Mouse (Mus musculus): Measurements from ENCODE around the gene Trak1.

Trak1 gene

DNA sequence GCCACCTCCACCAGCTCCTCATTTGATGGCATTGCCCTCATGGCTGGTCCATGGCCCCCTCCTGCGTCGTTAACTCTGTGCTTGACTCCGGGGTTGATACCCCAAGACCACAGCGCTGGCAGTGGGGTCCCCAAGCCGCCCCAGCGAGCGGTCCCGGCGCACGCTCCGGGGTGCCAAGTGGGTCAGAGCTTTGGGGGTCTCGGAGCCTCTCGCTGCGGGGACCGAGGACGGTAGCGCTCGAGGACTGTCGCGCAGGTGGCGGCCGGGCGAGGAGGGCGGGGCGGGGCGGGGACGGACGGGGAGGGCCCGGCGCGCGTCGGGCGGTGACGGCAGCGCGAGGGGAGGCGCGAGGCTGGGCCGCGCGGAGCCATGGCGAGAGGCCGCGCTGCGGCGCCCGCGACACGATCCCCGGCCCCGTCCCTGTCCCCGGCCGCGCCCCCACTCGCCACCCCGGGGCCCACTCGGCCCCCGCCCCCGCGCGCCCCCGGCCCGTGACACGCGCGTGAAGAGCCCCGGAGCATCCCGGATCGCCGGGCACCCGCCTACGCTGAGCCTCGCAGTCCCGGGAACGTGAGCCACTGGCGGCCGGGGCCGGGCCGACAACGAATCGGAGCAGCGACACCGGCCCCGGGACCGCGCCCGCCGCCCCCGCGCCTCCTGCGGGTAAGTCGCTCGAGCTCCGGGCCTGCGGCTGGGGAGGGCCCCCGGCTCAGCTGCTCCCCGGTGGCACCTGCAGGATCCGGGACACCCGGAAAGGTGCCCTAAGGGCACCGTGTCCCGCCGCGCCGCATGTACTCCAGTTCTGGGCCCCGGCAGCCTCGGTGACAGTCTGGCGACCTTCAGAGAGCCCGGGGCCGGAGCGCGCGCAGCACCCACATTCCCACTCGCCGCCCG, at the start of gene Trak1:
TSS of gene Trak1 (plus strand) at position 332 of the 894 bp plus-strand sequence.
- DNase-seq (ENCODE audit: low read depth, low spot score): no peak

DNA sequence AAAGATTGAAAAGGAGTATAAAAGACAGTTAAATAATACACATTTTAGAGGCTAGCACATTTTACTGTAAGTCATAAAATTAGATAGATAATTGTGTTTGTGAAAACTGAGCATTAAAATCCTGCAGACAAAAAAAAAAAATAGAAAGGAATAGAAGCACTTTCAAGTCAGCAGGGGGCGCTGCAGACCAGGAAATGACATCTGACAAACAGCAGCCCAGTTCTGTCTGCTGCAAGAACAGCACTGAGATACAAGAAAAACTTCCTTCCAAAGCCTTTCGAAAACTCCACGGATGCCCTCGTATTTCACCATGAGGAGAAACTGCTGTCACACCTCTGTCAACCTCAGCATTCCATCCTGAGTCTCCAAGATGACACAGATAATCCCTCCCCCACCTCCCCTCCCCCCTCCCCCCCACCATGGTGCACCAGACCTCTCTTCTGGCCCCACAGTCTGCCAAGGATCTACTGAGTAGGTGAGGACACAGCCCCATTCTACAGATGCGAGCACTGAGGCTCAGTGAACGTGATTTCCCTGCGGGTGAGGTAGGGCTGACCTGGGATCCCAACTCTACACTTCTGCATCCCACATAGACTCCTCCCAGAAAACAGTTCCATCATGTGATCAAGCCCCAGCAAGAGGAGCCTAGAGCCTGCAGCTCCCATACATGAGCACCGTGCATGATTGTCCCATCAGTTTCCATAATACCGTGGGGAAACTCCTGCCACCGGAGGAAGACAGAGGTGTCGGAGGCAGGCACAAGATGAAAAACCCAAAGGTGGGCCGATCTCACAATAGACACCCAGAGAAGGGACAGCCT, 49.1 kb upstream of the Trak1 start:
- DNase-seq (ENCODE audit: low read depth, low spot score): peak; percentile 83

DNA sequence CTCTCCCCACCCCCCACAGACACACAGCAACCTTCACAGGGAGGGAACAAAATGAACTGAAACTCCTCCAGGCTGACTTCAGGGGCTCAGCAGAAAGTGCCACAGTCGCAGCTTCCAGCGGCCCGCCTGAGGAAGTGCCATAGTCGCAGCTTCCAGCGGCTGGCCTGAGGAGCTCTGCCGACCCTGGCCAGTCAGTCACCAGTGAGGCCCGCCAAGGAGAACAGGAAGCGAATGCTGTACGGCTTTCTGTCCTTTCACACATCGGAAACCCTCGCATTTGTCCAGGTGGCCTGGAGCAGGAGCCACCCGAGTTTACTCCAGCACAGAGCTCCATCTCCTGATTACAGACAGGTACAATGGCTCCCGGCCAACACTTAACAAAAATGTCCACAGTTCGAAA, 47.5 kb upstream of the Trak1 start:
- DNase-seq (ENCODE audit: low read depth, low spot score): no peak

DNA sequence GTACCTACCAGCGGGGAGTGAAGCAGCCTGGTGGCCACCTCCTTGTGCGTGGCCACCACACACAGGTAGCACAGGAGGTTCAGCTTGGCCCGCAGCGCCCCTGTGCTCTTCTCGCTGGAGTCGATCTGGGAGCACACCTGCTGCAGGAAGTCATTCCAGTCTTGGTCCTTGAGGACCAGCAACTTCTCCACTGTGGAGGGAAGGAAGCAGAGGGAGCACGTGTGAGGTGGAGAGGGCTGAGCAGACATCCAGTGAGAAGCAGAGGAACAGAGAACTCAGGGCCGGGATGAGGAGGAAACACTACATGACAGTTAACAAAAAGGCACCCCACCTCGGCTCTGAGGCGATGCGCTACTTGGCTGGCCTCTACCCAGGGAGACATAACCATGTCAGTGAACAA, 46.4 kb upstream of the Trak1 start:
- no peak for DNase-seq (ENCODE audit: low read depth, low spot score)

DNA sequence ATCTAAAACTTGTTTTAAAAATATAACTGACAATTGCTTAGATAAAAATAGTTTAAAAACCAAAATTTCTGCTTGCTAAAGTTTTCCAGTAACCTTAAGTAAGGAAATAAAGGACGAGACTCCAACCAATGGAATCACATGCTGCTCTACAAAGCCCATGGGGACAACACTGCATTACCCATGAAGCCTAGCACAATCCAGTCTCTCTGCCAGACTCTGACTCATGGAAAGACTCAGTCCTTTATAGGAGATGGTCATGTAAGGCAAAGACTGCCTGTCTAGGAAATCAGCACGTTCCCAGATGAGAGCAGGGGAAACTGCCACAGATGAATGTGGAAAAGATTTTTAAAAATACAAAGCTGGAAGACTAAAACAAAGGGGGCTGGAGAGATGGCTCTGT, 43.3 kb upstream of the Trak1 start:
- DNase-seq (ENCODE audit: low read depth, low spot score): no peak

DNA sequence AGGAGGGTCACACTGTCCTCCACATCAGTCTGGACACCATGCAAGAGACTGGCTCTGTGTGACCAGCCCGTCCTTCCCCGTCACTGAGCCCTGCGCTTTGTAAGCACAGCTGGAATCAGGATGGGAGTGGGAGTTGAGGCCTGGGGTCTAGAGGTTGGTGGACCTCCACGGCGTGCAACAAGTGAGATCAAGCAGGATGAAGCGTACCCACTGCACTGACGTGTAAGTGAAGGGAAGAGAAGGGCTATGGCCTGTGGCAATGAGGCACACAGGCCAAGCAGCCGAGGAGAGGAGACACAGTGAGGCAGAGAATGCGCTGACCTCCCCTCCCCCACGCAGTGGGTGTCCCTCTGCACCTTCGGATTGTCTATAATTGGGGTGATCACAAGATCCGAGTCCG, 42.5 kb upstream of the Trak1 start:
- no peak for DNase-seq (ENCODE audit: low read depth, low spot score)

DNA sequence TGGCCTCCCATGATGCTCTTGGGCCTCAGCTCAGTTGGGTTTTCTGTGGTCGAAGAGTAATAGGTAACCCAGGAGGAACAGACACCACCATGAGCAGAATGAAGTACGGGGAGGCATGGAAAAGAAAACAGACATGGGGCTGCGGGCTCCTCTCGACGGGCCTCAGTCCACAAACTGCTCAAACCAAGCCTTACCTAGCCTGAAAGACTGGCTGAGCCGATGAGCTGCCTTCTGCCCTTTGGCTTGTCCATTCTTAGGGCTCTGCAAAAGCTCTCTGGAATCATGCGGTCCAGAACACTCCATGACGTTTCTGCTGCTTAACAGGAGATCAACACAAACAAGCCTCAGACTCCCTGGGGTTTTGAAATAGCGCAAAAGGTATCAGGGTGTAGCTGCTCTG, 40.2 kb upstream of the Trak1 start:
- no peak for DNase-seq (ENCODE audit: low read depth, low spot score)

DNA sequence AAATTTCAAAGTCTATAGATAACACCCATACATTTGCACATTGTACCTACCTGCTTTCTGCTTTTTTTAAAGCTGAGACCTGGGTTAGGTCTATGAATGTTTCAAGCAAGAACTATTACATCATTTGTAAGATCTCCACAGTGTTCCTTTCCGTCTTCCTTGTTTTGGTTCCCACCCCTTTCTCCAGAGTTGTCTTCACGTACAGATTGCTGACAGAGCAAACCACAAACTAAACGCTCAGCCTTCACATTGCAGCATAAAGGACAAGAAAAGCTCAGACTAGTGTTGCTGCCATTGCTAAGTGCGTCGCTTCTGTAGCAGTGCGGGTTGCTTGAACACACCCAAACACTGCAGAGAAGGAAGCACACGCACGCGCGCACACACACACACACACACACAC, 32.0 kb upstream of the Trak1 start:
- no peak for DNase-seq (ENCODE audit: low read depth, low spot score)

DNA sequence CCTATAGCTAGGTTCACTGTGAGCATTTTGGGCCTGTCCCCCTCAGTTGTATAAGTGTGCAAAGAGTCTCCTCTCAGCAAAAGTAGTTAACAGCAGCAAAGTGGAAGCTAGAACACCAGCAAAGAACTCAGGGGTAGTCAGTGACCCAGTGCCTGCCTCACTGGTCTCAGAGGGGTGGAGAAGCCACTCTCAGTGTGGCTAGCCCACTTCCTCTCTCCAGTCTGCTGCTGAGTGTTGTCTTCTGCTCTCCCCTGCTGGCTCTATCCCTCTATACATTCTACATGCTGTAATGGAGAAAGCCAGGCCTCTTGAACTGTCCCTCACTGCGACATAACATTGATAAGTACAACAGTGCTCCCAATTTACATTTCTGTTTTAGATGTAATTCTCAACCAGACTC, 26.2 kb upstream of the Trak1 start:
- DNase-seq (ENCODE audit: low read depth, low spot score): no peak

DNA sequence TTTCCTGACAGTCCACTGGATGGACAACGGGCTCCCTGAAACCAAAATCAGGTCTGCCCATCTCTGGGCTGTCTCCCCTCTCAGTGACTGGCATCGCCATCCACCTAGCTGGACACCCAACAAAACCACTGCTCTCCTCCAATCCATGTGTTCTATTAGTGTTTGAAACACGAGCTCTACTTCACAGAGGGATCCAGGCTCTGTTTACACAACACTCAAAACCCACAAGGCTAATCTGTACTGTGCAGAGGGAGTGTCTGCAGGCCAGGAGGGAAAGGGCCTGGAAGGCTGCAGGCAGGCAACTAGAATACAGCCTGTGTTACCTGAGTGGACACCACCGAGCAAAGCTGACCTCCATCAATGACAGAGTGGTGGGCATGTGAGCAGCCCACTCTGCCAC, 25.7 kb upstream of the Trak1 start:
- no peak for DNase-seq (ENCODE audit: low read depth, low spot score)

DNA sequence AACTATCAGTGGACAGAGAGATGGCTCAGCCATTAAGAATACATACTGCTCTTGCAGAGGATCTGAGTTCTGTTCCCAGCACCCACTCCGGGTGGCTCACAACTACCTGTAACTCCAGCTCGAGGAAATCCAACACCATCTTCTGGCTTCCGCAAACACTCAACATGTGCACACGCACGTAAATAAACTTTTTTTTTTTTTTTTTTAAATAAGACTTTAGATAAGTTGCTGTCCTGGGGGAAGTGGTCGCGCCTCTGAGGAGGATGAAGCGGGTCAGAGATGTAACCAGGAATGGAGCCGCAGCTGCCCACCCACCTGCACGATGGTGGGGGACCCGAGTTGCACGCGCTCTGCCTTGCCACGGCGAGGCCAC, 20.6 kb upstream of the Trak1 start:
- no peak for DNase-seq (ENCODE audit: low read depth, low spot score)

DNA sequence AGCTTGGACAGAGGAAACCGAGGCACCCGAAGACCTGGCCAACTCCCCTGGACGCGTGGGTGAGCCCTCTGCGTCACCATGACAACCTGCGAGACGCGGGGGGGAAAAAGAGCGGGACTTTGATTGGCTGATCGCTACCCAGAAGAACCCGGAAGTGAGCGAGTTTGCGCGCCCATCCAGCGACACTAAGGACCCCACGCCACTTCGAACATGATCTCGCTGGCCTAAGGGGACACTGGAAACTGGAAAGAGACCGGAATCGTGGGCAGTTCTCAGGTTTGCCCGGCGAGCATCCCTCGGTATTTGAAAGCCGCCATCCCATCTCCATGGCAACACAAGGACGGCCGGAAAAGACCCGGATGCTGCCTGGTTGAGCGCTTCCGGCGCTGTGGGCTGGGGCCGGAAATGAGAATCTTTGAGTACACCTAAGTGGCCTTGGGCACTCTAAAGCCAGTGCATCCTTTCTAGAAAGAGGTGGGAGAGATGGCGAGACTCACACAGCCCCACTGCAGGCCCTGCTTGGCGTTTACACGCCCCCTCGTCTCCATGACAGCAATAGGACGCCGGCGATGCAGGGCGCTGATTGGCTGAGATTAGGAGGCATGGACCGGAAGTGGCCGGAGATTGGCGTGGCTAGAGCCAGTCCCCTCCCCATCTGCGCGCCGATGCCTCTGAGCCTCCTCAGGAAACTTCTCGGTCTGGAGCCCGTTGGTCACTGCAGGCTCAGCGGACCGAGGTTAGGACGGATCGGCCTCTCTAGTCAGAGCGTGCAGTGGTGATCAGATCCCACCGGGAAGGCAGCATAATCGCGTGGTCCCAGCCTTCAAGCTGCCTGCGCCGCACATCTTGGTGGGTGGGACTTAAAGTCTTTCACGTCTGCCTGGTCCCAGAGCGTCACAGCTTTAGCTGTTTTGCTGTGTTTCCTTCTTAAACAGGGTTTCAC, 19.9 kb upstream of the Trak1 start, which contains the start of gene Ulk4:
TSS of gene Ulk4 (minus strand) at position 80 of the 943 bp plus-strand sequence.
- peak; percentile 91 for DNase-seq (ENCODE audit: low read depth, low spot score)

DNA sequence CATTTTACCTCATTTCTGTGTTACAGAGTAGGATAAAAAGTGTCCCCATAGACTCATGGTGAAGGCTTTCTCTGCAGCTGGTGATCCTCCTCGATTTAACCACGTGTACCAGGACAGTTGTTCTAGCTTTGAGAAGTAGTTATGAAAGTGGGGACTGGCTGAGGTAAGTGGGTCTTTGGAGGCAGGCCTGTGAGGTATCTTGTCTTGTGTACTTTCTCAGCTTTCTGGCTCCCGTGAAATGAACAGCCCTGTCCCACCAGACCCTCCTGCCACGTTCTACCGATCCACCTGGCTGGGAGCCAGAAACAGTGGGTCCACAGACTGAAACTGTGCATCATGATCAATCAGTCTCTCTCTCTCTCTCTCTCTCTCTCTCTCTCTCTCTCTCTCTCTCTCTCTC, 18.1 kb upstream of the Trak1 start:
- no peak for DNase-seq (ENCODE audit: low read depth, low spot score)

DNA sequence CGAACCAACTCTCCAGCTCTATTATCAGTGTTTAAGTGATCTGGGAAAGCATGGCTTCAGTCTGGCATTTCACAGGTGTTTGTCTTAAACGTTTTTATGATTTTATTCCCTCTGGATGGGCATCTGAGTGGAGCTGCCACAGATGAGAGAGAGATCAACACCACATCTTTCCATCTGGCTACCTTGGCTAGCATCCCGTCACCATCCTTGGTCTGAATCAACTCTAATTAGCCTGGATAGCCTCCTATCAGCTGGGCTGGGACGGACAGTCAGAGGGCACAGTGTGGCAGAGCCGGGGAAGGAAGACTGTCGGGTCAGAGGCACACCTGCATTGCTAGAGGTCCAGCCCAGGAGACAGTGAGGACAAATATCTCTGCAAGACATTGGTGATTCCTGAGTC, 15.4 kb upstream of the Trak1 start:
- DNase-seq (ENCODE audit: low read depth, low spot score): no peak

DNA sequence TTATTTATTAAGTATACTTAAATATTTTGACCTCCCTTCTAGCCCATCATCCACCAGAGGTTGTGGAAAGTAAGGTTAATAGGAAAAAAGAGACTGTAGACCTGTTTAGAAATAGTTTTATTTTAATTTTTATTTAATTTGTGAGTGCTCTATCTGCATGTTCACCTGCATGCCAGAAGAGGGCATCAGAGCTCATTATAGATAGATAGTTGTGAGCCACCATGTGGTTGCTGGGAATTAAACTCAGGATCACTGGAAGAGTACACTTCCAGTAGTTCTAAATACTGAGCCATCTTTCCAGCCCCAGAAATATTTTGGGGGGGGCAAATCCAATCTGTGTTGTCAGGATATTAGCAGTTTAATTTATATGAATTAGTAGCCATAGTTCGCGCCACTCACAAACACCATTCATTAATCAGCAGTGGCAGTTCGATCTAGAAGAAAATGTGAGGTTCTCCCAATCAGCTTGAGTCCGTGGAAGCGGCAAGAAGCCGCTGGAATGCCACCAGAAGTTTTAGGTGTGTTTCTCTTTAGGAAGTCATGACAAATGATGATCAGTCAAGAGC, 13.6 kb upstream of the Trak1 start:
- peak; percentile 63 for DNase-seq (ENCODE audit: low read depth, low spot score)

DNA sequence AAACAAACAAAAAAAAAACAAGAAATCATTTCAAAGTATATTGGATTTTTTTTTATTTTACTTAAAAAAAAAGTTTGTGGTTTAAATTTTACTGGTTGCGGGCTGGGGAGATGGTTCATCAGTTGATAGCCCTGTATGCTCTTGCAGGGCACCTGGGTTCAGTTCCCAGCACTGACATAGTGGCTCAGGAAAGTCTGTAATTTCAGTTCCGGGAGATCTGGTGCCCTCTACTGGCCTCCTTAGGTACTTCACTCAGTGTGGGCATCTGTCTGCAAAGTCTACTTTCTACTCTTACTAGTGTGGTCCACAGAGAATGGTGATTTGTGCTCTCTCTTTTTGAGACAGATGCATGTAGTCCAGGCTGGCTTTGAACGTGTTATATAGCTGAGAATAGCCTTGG, 12.9 kb upstream of the Trak1 start:
- DNase-seq (ENCODE audit: low read depth, low spot score): peak; percentile 81

DNA sequence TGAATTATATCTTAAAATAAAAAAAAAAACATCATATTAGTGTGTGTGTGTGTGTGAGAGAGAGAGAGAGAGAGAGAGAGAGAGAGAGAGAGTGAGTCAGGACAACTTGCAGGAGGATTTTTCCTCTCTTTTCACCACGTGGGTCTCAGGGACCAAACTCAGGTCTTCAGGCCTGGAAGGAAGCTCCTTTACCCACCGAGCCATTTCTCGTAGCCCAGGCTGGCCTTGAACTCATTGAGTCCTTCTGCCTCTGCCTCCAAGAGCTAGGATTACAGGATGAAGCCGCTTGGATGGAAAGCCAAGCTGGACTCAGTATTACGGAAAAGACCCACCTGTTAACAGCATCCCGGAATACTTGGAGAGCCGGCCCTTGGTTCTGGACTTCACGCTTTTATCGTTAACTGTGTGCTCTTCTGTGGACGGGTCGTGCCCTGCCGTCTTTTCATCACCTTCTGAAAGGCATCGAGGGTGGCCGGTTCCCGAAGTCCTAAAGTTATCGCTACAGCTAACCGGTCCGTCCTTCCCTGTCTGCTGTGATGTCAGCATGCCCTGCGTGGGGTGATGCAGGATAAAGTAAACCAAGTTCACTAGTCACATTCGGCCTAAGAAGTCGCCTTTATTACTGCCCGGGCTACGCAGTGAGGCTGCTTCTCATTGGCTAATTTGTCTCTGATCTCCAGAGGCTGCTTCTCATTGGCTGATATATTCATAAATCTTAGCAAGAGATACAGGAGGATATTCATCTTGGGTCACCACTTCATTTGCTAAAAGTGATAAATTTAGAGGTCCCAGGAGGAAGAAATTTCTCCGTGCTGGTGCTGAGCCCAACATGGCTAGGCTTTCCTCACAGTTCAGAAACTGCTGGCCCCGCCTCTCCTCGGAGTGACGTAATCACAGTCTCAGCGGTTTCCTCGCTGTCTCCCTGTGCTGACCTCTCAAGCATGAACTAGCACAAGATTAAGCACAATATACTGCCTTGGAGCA, 11.7 kb upstream of the Trak1 start:
- DNase-seq (ENCODE audit: low read depth, low spot score): peak; percentile 58

DNA sequence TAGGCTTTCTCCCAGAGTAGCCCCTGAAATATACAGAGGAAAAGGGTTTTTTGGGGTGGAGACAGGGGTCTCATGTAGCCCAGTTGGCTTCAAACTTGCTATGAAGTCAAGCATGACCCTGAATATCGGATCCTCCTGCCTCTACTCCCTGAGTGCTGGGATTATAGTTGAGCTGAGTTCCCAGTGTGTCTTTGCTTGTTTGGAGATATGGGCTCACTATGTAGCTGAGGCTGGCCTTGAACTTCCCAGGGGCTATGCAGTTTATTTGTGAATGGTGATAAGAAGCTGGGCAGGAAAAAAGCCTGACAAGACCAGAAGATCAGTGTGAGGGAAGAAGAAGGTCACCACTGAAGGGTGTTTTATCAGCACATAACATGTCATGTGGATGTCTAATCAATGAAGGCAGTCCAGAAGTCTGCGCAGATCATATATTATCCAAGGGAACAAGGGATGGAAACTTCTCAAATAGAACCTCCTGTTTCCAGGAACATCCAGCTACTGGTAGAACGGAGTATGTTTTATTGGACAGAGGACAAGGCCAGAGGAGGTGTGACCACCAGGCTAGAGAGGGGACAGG, 10.9 kb upstream of the Trak1 start:
- no peak for DNase-seq (ENCODE audit: low read depth, low spot score)

DNA sequence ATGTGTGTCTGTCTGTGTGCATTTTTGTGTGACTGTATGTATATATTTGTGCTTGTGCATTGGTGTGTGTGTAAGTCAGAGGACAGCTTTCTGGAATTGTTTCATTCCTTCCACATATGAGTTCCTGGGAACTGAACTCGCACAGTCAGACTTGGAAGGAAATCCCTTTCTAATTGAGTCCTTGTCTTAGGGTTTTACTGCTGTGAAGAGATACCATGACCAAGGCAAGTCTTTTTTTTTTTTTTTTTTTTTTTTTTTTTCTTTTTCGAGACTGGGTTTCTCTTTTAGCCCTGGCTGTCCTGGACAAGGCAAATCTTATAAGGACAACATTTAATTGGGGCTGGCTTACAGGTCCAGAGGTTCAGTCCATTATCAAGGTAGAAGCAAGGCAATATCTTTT, 6.0 kb upstream of the Trak1 start:
- no peak for DNase-seq (ENCODE audit: low read depth, low spot score)

DNA sequence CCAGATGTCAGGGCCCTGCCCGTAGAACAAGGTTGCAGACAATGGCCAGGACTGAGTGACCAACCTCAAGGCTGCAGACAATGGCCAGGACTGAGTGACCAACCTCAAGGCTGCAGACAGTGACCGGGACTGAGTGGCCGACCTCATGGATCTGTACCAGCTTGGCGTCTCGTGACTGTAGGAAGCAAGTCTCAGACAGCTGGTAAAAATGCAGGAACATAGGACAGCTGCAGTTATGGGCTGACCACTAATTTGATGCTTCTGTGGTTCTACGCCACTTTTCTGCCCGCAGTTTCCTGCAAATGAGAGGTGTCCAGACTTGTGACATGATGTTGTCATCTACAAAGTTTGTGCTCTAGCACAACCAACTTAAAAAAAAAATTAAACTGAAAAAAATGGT, 4.1 kb upstream of the Trak1 start:
- no peak for DNase-seq (ENCODE audit: low read depth, low spot score)
